Mouse (Mus musculus): Measurements from ENCODE around the gene Elk3. TPM values are rescaled to one million over a fixed set of nuclear protein-coding genes. Genes with fewer than 3 reads are reported as not detected.

The Elk3 gene
- total and polyA plus RNA-seq, 2 experiments = 3.4 to 8.0 TPM

DNA sequence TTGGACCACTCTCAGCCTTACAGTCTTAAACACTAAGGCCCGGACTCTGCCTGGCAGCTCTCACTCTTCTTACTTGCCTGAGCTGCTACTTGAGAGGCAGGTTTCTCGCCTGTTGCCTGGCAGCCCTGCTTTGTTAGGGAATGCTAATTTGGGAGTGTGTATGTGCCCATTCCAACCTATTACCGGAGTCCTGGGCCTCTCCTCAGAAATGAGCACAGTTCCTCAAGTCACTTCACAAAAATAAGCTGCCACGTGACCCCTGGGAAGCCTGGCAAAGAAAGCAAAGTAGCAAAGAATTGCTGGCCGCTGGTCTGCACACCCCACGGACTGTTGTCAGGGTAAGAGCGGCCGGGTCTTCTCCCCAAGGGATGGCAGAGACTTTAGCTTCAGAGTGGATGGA is 47.5 kb downstream of the Elk3 start:
- H3K36me3 ChIP-seq (ENCODE audit: control insufficient read depth, insufficient read depth, low read length) = no peaks in the 10 kb centered on the region
- H3K4me1 ChIP-seq (ENCODE audit: control insufficient read depth, insufficient read depth, low read length) = peaks cover 4% of the 10 kb centered on the region
- WGBS = 84% methylated on average over 8 of the region's 8 CpGs
- H3K4me3 ChIP-seq (ENCODE audit: insufficient read depth, low read depth, low read length) = no peak overlapping the region
- TF ChIP-seq POLR2A (IDR thresholded peaks at IDR 0.05; ENCODE audit: extremely low read depth, insufficient read depth, low read length) (no peak), CTCF (IDR thresholded peaks at IDR 0.05; ENCODE audit: low read depth, low read length) (no peak)
- H3K9ac ChIP-seq (ENCODE audit: low read depth, low read length) = no peak overlapping the region
- no peaks in the 10 kb centered on the region for H3K27me3 ChIP-seq (ENCODE audit: control insufficient read depth, insufficient read depth, low read length)
- no peak overlapping the region for H3K27ac ChIP-seq (replicated peaks; ENCODE audit: insufficient read depth, low read depth, low read length)
- DNase-seq (ENCODE audit: extremely low read depth, low read depth, low spot score) = no peak
- no peaks in the 10 kb centered on the region for H3K79me2 ChIP-seq (ENCODE audit: control insufficient read depth, insufficient read depth, low read length)

GRCm38 (mm10) chr10:93261981-93262499 is 48.9 kb downstream of the Elk3 start:
- no peak for DNase-seq (ENCODE audit: extremely low read depth, low read depth, low spot score)
- Histone ChIP-seq H3K79me2 (ENCODE audit: control insufficient read depth, insufficient read depth, low read length) (no peaks in the 10 kb centered on the region), H3K9ac (ENCODE audit: low read depth, low read length) (no peak overlapping the region), H3K36me3 (ENCODE audit: control insufficient read depth, insufficient read depth, low read length) (no peaks in the 10 kb centered on the region), H3K27ac (replicated peaks; ENCODE audit: insufficient read depth, low read depth, low read length) (peak overlapping the region; percentile 29; the same call in 1 of the 2 replicates), H3K4me1 (ENCODE audit: control insufficient read depth, insufficient read depth, low read length) (peaks cover 4% of the 10 kb centered on the region), H3K27me3 (ENCODE audit: control insufficient read depth, insufficient read depth, low read length) (no peaks in the 10 kb centered on the region), H3K4me3 (ENCODE audit: insufficient read depth, low read depth, low read length) (no peak overlapping the region)
- WGBS = 19% methylated on average over 15 of the region's 15 CpGs
- no peak for TF ChIP-seq CTCF (IDR thresholded peaks at IDR 0.05; ENCODE audit: low read depth, low read length)
- TF ChIP-seq POLR2A (IDR thresholded peaks at IDR 0.05; ENCODE audit: extremely low read depth, insufficient read depth, low read length) = no peak

DNA sequence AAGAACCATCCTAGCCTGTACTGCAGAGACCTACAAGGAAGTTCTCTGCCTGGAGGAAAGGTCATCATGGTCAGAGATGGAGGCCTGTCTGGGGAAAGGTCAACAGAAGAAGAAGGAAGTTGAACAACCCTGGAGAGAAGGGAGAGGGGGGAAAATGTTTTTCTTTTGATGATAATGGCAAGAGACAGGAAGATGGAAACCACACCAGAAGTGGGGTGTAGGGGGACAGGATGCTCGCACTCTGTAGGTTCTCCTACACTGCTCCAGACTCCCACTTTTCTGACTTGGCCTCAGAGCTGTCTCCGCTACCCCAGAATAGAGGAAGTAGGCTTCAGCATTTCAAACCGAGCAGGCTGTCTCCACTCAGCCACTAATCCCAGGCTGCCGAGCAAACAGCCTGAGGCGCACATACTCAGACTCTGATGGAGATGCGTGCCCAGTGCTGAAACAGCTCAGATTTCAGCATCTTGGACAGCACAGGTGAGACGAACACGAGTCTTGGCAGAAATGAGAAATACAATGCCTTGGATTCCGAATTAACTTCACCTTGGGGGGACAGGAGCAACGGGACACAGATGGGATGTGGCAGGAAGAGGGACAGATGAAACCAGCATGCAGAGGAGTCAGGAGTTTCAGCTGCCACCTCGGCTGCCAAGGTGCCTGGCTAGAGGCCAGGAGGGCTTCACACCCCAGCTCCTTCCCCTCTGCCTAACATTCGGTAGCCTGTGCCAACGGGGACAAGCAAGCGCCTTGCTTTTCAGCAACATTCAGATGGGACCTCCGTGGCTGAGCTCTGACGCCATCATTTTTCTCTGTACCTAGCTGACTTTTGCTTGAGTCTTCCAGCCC is 49.6 kb downstream of the Elk3 start:
- no peak overlapping the region for H3K4me3 ChIP-seq (ENCODE audit: insufficient read depth, low read depth, low read length)
- no peaks in the 10 kb centered on the region for H3K79me2 ChIP-seq (ENCODE audit: control insufficient read depth, insufficient read depth, low read length)
- H3K9ac ChIP-seq (ENCODE audit: low read depth, low read length) = peak overlapping the region; percentile 22; the same call in 1 of the 2 replicates
- no peak for TF ChIP-seq CTCF (IDR thresholded peaks at IDR 0.05; ENCODE audit: low read depth, low read length)
- TF ChIP-seq POLR2A (IDR thresholded peaks at IDR 0.05; ENCODE audit: extremely low read depth, insufficient read depth, low read length) = no peak
- peak; percentile 40 for DNase-seq (ENCODE audit: extremely low read depth, low read depth, low spot score)
- H3K27ac ChIP-seq (replicated peaks; ENCODE audit: insufficient read depth, low read depth, low read length) = peak overlapping the region; percentile 29
- no peaks in the 10 kb centered on the region for H3K36me3 ChIP-seq (ENCODE audit: control insufficient read depth, insufficient read depth, low read length)
- H3K27me3 ChIP-seq (ENCODE audit: control insufficient read depth, insufficient read depth, low read length) = no peaks in the 10 kb centered on the region
- WGBS = 39% methylated on average over 16 of the region's 16 CpGs
- H3K4me1 ChIP-seq (ENCODE audit: control insufficient read depth, insufficient read depth, low read length) = peaks cover 4% of the 10 kb centered on the region

DNA sequence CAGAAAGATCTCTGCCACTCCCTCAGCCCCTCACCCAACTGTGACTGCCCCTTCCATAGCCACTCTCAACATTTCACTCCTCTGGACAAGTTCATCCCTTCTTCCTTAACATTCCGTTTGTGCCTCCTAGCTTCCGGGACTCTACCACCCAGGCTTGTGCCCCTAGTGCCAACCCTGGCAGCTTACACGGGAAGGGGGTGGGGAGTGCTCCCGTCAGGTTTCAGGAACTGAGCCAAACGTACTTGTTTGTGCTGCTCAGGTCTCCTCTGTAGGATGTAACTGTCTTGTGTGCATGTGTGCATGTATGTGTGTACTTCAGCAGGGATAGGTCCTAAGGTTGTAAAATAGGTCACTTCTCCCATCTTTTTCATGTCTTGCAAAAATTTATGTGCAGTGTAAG is 51.1 kb downstream of the Elk3 start:
- H3K79me2 ChIP-seq (ENCODE audit: control insufficient read depth, insufficient read depth, low read length) = no peaks in the 10 kb centered on the region
- no peak for DNase-seq (ENCODE audit: extremely low read depth, low read depth, low spot score)
- H3K4me1 ChIP-seq (ENCODE audit: control insufficient read depth, insufficient read depth, low read length) = peaks cover 4% of the 10 kb centered on the region
- no peaks in the 10 kb centered on the region for H3K36me3 ChIP-seq (ENCODE audit: control insufficient read depth, insufficient read depth, low read length)
- no peak overlapping the region for H3K9ac ChIP-seq (ENCODE audit: low read depth, low read length)
- H3K27ac ChIP-seq (replicated peaks; ENCODE audit: insufficient read depth, low read depth, low read length) = no peak overlapping the region
- no peak for TF ChIP-seq POLR2A (IDR thresholded peaks at IDR 0.05; ENCODE audit: extremely low read depth, insufficient read depth, low read length)
- no peak for TF ChIP-seq CTCF (IDR thresholded peaks at IDR 0.05; ENCODE audit: low read depth, low read length)
- H3K27me3 ChIP-seq (ENCODE audit: control insufficient read depth, insufficient read depth, low read length) = no peaks in the 10 kb centered on the region
- H3K4me3 ChIP-seq (ENCODE audit: insufficient read depth, low read depth, low read length) = no peak overlapping the region
- 66% methylated on average over 5 of the region's 5 CpGs for WGBS

GRCm38 (mm10) chr10:93255294-93255693 is 55.6 kb downstream of the Elk3 start:
- no peak overlapping the region for H3K27ac ChIP-seq (replicated peaks; ENCODE audit: insufficient read depth, low read depth, low read length)
- no peak overlapping the region for H3K9ac ChIP-seq (ENCODE audit: low read depth, low read length)
- peaks cover 2% of the 10 kb centered on the region for H3K4me1 ChIP-seq (ENCODE audit: control insufficient read depth, insufficient read depth, low read length)
- no peaks in the 10 kb centered on the region for H3K27me3 ChIP-seq (ENCODE audit: control insufficient read depth, insufficient read depth, low read length)
- DNase-seq (ENCODE audit: extremely low read depth, low read depth, low spot score) = no peak
- no peaks in the 10 kb centered on the region for H3K36me3 ChIP-seq (ENCODE audit: control insufficient read depth, insufficient read depth, low read length)
- TF ChIP-seq CTCF (IDR thresholded peaks at IDR 0.05; ENCODE audit: low read depth, low read length) (no peak), POLR2A (IDR thresholded peaks at IDR 0.05; ENCODE audit: extremely low read depth, insufficient read depth, low read length) (no peak)
- H3K79me2 ChIP-seq (ENCODE audit: control insufficient read depth, insufficient read depth, low read length) = no peaks in the 10 kb centered on the region
- H3K4me3 ChIP-seq (ENCODE audit: insufficient read depth, low read depth, low read length) = no peak overlapping the region
- WGBS = 73% methylated on average over 13 of the region's 13 CpGs

DNA sequence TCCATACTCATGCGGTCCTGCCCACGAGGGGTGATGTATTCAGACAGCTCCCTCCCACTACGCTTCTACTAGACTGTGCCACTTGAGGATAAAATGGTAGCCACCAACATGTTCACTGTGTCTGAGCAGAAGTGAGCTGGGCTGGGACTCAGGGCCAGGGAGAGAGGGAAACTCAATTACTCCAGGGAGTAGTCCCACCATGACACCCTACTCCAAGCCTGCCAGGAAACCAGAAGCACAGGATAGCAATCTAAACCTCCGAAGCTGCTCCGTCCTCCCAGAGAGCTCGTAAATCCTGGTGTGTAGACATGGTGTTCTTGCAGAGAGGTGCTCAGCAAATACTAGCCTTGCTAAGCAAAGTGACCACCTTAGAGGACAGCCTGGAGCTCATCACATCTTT is 57.8 kb downstream of the Elk3 start:
- H3K9ac ChIP-seq (ENCODE audit: low read depth, low read length) = no peak overlapping the region
- no peak for DNase-seq (ENCODE audit: extremely low read depth, low read depth, low spot score)
- peaks cover 6% of the 10 kb centered on the region for H3K4me1 ChIP-seq (ENCODE audit: control insufficient read depth, insufficient read depth, low read length)
- WGBS = 90% methylated on average over 6 of the region's 6 CpGs
- H3K36me3 ChIP-seq (ENCODE audit: control insufficient read depth, insufficient read depth, low read length) = 0 out of 2 replicates have a peak, but pooled peaks cover 6% of the 10 kb centered on the region
- H3K27me3 ChIP-seq (ENCODE audit: control insufficient read depth, insufficient read depth, low read length) = no peaks in the 10 kb centered on the region
- H3K4me3 ChIP-seq (ENCODE audit: insufficient read depth, low read depth, low read length) = no peak overlapping the region
- H3K27ac ChIP-seq (replicated peaks; ENCODE audit: insufficient read depth, low read depth, low read length) = no peak overlapping the region
- no peaks in the 10 kb centered on the region for H3K79me2 ChIP-seq (ENCODE audit: control insufficient read depth, insufficient read depth, low read length)
- no peak for TF ChIP-seq CTCF (IDR thresholded peaks at IDR 0.05; ENCODE audit: low read depth, low read length)
- no peak for TF ChIP-seq POLR2A (IDR thresholded peaks at IDR 0.05; ENCODE audit: extremely low read depth, insufficient read depth, low read length)
